Mouse (Mus musculus): ENCODE measurements around the gene Ift43.
A peak's percentile ranks its signal among the peaks of the same experiment; 100 is the strongest.

Gene Ift43

DNA sequence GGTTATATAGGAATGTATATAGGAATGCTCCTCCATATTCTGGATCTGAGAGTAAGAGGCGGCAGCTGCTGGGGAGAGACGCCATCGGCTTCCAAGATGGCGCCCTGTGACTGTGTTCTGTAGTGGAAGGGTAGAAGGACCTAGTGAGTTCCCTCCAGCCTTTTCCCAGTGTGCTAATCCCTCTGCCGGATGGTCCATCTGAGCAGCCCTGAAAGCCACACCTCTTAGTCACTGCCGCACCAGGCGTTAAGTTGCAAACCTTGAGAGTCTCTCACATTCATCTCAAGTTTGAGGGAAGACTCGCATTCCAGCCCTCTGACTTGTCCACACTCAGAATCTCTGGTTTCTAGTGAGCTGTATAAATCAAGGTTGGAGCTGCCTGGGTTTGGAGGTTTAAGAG is 46.7 kb downstream of the Ift43 start:
- DNase-seq (ENCODE audit: low read depth, low spot score): no peak

DNA sequence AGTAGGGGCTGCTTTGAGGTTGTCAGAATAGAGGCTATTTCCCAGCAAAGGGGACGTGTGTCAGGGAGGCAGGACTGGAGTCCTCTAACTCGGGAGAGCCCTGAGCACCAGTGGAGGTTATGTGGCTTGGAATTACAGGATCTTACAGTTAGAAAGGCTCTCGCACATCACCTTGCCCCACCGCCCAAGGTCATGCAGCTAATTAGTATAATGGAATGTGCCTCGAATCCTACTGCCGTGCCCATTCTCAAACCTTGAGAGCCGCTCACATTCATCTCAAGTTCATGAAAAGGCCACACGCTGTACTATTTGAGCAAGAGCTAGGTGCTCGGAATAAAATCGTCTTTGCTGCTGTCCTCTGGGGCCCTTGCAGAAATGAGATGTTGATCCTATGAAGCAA is 47.4 kb downstream of the Ift43 start:
- DNase-seq (ENCODE audit: low read depth, low spot score): no peak

DNA sequence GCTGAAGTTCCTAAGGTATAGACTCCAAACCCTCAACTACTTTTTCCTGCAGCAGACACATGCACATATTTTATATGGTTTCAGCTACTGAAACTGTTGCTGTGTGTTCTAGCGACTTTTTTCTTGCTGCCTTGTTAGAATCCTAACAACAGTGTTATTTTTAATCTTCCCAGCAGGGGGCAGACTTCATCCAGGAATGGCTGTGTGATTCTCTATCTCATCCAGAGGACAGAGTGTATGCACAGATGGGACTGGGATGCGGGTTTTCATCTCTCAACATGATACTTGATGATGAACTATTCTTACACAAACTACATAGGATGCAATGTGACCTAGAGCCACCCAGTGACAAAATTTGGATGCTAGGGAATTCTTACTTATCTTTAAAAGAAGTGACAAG is 50.5 kb downstream of the Ift43 start:
- DNase-seq (ENCODE audit: low read depth, low spot score): peak; percentile 64

DNA sequence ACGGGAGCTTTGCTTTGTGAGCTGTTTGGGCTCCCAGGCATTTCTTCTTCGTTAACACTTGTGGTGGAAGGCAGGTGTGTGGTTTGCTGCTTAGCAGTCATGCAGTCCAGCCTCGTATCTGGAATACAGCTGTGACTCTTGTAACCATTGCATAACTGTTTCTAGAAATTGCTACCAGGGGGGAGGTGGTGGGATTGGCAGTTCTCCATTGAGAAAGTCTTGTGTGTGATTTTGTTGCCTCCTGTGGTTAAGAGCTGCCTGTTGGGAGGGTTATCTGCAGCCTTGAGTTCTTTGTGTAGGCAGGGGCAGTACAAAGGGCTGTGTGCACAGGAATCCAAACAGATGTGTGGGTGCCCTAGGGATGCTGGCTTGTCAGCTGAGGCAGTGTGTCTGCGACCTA is 53.4 kb downstream of the Ift43 start:
- no peak for DNase-seq (ENCODE audit: low read depth, low spot score)

DNA sequence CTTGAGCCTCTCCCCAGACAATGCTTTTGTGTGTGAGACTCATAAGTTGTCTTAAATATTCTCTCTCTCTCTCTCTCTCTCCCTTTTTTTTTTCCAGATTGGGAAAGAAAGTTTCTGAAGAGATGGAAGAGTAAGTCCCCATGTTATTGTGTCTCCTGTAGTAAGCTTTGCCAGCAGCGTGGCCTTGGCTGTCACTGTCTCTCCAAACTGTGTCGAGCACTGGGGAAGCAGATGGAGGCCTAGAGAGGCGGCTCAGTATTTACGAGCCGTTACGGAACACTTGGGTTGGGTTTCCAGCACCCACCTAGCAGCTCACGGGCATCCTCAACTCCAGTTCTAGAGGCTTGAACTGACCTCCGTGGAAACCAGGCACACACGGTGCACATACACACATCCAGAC is 56.4 kb downstream of the Ift43 start:
- no peak for DNase-seq (ENCODE audit: low read depth, low spot score)

DNA sequence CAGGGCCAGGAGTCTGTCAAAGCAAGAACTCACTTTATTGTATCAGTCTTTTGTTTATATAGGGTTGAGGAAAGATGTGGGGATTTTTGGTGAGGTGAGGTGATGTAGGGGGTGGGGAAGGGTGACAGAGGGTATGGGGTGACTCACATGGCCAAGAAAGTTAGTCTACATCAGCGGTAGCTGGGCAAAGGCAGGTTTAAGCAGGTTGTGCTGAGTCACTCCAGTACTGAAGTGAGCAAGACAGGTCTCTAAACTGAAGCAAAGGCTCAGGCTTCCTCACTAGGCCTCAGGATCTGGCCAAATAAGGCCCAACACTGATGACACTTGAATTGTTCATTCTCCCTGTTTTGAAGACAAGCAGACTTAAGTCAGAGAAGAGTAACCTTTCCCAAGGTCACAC is 60.0 kb downstream of the Ift43 start:
- no peak for DNase-seq (ENCODE audit: low read depth, low spot score)

DNA sequence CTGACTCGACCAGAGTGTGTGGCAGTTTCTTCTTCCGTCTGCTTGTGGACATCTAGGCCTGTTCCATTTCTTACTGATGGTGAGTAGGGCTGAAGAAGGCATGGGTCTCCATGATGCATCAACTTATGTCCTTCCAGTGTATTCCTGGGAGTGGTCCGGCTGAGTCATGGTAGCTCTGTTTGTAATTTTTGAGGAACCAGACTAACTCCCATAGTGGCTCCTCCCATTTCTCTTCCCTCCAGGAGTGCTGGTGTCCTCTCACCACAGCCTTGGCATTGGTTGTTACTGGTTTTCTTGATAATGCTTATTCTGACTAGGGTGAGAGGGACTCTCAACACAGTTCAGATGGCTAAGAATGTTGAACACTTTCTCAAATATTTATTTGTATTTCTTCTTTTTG is 63.9 kb downstream of the Ift43 start:
- DNase-seq (ENCODE audit: low read depth, low spot score): no peak

DNA sequence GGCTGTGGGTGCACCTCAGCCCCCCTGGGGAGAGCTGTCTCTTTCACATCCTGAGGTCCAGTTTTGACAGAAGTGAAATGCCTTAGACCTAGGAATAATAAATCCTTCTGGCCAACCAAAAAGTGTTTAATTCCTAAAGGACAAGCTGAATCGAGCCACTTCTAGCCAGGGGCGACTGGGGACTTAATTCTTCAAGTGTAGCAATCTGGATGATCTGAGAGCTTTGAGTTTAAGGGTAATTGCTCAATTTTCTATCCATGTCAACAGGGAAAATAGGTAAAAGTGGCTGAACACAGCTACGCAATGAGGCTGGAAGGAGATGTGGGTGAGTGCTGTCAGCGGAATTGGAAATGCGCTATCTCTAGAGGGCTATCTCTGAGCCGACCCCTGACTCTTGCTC is 65.9 kb downstream of the Ift43 start:
- no peak for DNase-seq (ENCODE audit: low read depth, low spot score)

DNA sequence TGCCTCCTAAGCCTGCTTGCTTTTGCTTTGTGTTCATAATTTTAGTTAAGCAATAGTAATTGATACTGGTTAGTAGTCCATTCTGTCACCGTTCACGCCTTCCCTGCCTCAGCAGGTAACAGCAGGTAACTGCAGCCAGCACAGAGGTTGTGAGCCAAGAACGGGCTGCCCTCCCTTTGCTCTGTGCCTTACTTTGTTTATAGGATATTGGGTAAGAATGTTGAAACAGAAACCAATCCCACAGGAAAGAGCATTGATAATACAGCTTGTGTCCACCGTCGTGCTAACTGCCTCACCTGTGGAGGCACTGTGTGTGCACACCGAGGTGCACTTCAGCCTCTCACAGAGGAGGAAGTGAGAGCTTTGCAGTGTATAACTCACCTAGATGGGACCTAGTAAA is 66.7 kb downstream of the Ift43 start:
- DNase-seq (ENCODE audit: low read depth, low spot score): no peak

DNA sequence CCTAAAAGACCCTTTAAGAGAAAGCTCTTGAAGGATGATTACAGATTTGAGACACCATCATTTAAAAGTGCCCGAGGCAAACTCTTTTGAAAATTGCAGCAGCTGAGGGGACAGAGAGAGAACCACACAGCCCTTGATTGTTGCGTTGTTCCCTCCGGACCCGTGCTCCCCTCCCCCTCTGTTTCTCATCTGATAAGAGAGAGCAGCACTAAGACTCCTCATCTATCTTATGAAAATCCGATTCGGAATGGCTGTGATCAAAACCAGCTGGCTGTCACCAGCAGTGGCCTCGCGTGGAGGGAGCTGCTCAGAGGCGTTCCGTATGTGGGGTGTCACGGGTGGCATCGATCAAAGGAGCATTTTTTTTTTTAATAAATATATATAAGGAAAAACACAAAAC is 69.6 kb downstream of the Ift43 start:
- no peak for DNase-seq (ENCODE audit: low read depth, low spot score)

DNA sequence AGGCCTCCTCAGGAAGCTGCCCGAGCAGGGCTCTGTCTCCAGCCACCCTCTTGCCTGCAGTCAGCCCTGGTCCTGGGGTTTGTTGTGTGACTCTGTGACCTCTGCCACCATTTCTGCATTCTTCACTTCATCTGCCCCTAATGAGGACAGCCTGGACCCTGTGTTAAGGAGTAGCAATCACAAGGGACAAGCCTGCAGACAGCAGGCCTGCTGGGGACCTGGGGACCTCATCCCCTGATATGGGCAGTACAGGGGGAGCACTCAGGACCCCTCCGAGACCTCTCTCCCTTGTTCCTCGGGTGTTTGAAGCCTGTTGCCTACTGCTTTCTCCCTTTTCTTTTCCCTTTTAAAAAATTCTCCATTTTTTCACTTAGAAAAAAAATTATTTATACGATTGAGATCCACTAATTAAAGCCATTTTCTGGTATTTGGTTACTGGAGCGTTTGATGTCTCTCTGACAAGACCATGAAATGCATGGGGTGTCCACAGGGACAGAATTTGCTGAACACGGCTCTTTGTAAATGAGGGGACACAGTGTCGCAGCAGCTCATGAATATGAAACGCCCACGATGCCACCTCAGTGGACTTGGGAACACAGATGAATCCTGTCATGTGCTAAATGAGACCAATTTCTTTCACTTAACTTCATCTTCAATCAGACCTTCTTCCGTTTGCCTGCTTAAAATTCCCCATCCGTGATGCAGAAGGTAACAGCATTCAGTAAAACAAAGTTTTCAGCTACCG is 71.0 kb downstream of the Ift43 start:
- DNase-seq (ENCODE audit: low read depth, low spot score): no peak

DNA sequence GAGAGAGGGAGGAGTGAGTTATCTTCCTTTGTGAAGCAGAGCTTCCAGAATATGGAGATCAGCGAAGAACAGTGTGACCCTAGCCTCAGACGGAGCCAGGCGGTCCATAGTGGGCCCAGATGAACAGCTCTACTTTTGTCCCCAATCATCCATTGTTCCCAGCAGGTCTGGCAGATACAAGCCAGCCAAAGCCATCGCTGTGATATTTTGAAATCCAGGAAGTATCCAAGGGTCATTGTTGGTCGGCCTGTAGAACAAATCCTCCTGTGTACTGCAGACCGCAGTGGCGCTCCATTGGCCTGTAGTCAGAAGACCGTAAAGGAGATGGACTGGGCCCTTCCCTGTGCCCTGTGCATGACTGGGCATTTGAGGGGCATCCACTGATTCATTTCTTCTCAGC is 72.8 kb downstream of the Ift43 start:
- no peak for DNase-seq (ENCODE audit: low read depth, low spot score)

DNA sequence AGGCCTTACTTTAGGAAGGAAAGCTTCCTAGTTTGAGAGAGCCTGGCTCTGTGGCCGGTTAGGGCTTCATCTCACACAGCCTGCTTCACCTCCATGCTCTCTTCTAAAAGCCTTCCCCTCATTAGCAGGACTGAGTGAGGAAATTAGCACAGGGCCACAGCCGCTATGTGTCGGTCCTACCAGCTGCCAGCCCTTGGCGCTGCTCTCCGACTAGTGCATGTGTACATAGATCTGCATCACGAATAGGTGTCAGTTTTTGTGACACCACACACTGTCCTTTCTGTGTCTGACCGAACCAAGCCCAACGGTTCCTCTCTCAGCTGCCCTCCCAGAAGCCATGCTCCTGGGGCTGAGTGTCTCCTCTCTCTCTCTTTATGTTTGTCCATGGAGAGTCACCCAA is 74.8 kb downstream of the Ift43 start:
- no peak for DNase-seq (ENCODE audit: low read depth, low spot score)

DNA sequence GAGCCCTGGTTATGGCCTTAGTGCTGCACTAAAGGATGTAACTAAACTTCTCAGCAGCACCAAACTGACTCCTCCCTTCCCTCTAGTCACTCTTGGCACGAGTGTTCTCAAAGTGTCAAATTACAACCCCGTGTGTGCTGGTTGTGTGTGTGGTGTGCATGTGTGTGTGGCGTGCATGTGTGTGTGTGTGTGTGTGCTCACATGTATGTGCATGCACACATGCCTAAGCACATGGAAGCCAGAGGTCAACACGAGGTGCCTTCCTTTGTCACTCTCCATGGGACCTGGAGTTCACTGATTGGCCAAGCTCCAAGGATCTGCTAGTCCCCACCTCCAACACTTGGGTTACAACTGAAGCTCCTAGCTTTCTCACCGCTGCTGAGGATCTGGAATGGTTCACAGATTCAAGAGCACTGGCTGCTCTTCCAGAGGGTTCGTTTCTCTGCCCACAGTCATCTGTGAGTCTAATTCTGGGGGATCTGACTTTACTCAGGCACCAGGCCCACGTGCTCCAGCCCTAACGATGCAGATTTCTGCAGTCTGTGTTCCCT is 75.6 kb downstream of the Ift43 start:
- DNase-seq (ENCODE audit: low read depth, low spot score): no peak

DNA sequence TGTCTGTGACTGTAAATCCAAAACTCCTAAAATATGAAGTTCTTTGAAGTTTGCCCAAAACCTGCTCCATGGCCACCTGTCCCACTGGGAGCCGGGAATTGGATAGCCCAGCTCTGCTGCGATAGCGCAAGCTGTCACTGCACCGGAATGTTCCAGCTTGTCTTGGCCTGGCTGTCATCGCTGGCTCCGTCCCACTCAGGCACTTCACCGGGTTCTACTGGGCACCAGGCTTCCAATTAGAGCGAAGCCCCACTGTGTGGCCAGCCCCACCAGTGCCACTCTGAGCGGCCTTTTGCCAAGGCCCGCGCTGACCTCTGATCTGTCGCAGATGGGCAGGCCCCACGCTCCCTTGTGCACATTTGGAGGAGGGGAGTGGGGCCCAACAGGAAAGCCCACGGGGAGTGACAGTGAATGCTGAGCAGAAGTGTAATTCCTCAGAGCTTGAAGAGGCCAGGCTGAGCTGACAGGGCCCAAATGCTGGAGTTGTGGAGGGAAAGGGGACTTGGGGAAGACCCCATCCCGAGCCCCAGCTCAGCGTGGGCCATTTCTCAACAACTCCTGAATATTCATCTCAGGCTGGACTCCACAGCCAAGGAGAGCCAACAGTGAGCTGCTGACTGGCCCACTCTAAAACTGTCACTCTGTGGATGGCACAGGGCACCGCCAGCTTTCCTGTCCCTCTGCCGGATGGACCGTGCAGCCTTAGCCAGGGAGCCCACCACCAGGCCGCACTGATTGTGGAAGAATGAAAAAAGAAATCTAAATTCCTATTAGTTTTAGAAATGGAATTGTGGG is 76.5 kb downstream of the Ift43 start:
- peak; percentile 62 for DNase-seq (ENCODE audit: low read depth, low spot score)

DNA sequence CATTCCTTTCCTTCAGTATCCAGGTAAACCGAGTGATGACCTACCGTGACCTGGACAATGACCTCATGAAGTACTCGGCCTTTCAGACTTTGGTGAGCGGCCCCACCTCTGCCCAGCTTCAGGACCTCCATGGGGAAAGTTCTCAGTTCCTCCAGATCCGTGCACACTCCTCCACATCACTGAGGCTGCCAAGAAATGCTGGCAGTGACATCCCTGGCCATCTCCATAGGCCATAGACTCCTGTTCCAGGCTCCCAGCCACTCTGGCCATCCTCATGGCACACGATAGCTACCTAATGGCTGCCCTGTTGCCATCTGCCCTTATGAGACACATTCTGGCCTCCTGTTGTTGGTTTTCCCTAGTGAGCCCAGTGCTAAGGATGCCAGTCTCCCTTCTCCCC is 79.1 kb downstream of the Ift43 start:
- no peak for DNase-seq (ENCODE audit: low read depth, low spot score)

DNA sequence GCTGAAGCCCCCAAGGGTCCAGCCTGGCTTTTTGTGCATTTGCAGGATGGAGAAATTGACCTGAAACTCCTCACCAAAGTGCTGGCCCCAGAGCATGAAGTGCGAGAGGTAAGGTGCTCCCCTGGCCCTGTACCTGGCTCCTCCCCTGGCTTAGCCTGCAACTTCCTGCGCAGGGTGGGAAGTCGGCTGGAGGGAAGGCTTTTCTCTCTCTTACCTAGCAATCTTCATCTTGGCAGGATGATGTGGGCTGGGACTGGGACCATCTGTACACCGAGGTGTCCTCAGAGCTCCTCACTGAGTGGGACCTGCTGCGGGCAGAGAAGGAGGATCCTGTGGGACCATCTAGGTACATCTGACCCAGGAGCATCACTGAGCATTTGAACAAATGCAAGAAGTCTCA is 79.6 kb downstream of the Ift43 start:
- DNase-seq (ENCODE audit: low read depth, low spot score): no peak

DNA sequence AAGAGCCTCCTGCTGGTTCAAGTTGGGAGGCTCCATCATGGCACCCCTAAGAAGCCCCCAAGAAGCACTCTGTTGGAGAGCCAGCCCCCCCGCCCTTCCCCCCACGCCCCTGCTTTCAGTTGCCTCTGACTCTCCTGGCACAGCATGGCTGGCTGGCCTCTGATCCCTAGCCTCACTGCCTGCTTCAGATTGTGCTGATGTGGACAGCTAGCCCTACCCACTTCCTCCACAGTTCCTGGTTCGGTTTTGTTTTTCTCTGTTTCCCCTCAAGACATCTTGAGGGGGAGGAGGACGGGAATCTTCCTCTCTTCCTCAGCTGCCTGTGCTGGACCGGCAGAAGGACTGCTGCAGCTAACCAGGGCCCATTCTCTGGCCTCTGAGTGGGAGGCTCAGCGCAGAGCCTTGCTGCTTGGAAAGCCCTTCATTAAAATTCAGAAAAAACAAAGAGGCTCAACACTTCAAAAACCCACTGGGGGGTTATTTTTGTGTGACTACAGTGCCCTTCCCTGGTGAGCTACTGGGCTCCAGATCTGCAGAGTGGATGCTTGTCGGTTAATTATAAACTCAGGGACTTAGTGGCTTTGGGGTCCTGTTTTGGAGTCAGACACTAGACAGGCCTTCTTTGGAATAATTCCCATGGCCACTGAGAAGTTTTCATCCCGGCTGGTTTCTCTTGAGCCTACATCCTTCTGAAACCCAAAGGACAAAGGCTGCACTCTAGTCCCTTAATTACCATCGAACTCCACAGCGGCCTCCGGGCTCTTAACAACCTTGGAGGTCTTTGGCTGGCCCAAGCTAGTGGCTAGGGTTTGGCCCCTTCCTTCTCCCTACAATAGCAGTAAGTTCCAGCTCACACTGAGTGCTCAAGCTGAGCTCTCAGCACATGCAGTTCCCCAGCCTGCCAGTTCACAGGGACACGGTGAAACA is 80.8 kb downstream of the Ift43 start:
- DNase-seq (ENCODE audit: low read depth, low spot score): no peak

DNA sequence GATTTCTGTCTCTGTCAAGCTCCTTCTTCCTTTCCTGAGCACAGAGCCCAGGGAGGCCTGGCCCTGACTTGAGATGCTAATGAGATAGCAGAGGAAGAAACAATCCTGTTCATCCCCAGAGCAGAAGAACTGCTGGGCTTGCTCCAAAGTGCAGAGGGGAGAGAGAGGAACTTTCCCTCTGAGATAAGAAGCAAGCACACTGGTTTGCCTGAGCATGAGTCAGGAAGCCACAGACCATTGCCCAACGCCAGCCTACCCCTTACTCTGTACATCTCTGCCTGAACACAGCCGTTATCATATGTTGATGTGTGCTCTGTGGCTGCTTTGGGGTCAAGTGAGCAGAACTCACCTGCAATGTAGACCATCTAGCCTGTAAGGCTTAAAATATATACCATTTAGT is 83.9 kb downstream of the Ift43 start:
- no peak for DNase-seq (ENCODE audit: low read depth, low spot score)

DNA sequence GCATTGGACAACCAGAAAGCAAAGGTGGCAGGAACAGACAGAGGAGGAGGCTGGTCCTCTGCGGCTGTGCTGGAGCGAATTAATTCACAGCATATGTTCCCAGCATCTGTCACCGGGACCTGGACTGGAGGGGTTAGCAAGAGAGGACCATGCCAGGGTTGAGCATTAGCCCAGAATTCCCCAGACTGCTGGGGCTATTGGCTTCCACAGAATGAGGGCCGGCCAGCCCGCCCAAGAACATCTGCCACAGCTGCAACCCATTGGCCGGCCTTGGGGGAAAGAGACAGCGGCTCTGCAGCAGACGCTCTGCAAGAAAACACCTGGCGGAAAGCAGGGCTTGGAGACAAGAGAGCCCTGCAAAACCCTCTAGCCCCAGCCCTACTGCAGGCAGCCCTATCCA is 84.7 kb downstream of the Ift43 start:
- no peak for DNase-seq (ENCODE audit: low read depth, low spot score)

DNA sequence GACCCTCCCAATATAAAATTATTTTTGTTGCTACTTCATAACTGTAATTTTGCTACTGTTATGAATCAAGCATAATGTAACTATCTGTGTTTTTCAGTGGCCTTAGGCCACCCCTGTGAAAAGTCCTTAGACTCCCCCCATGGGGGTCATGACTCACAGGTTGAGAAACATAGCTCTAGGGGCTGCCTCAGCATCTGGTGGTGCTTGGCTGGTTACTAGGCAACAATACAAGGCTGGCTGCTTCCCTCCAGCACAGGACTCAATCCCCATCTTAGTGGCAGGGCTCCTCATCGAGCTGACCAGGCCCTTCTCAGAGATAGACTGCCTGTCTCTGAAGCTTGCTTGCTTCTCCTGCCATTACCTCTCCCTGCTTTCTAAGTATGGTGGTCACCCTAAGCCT is 86.4 kb downstream of the Ift43 start:
- DNase-seq (ENCODE audit: low read depth, low spot score): no peak

DNA sequence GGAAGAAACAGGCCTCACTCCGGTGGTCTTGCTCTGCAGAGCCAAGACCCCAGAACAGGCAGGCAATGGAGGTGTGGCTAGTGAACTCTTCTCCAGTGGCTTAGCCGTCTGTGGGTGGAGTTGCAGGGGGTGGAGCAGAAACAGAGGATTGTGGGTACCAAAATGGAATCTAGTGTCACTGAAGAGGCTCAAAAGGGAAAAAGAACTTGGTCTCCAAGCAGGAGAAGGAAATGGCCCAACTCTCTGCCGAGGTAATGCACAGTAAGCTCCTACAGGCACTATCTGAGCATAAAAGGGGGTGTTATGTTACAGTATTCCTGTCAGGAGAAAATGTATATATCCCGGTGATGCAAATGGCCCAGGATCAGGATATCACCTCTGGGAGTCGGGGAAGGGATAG is 86.9 kb downstream of the Ift43 start:
- DNase-seq (ENCODE audit: low read depth, low spot score): no peak
